Mouse (Mus musculus): ENCODE data around the gene Btk. TPM values are rescaled to one million over a fixed set of nuclear protein-coding genes. Genes with fewer than 3 reads are reported as not detected.

Btk gene
- polyA plus RNA-seq, 1 experiment from 2014 or later, result 0.81 TPM

Other genes starting within 250 kb of the Btk start
- gene Drp2, start 179.0 kb downstream of the Btk start, polyA plus RNA-seq (2014; fragmentation: Nextera tagmentation; extraction: Ambion mirVana), result 3.1 and 3.2 TPM in 2 replicates
- not detected in 2 replicates for gene Taf7l, start 107.1 kb downstream of the Btk start, polyA plus RNA-seq (2014; fragmentation: Nextera tagmentation; extraction: Ambion mirVana)
- 91.8 and 92.4 TPM in 2 replicates for gene Timm8a1, start 41.7 kb downstream of the Btk start, polyA plus RNA-seq (2014; fragmentation: Nextera tagmentation; extraction: Ambion mirVana)
- 355 and 372 TPM in 2 replicates for gene Rpl36a, start 2.1 kb upstream of the Btk start, polyA plus RNA-seq (2014; fragmentation: Nextera tagmentation; extraction: Ambion mirVana)
- 3.5 and 5.1 TPM in 2 replicates for gene Gla, start 17.6 kb upstream of the Btk start, polyA plus RNA-seq (2014; fragmentation: Nextera tagmentation; extraction: Ambion mirVana)
- gene Hnrnph2, start 17.6 kb upstream of the Btk start, polyA plus RNA-seq (2014; fragmentation: Nextera tagmentation; extraction: Ambion mirVana), result 163 and 167 TPM in 2 replicates
- gene Armcx4, start 102.9 kb upstream of the Btk start, polyA plus RNA-seq (2014; fragmentation: Nextera tagmentation; extraction: Ambion mirVana), result 6.6 and 7.5 TPM in 2 replicates
- gene Armcx1, start 134.4 kb upstream of the Btk start, polyA plus RNA-seq (2014; fragmentation: Nextera tagmentation; extraction: Ambion mirVana), result 47.0 and 55.1 TPM in 2 replicates
- 20.5 and 20.8 TPM in 2 replicates for gene Armcx6, start 167.8 kb upstream of the Btk start, polyA plus RNA-seq (2014; fragmentation: Nextera tagmentation; extraction: Ambion mirVana)
- 66.4 and 70.5 TPM in 2 replicates for gene Armcx3, start 173.0 kb upstream of the Btk start, polyA plus RNA-seq (2014; fragmentation: Nextera tagmentation; extraction: Ambion mirVana)
- 83.9 and 85.7 TPM in 2 replicates for gene Armcx2, start 225.7 kb upstream of the Btk start, polyA plus RNA-seq (2014; fragmentation: Nextera tagmentation; extraction: Ambion mirVana)